Mouse (Mus musculus): Measurements from ENCODE around the gene Adgrg5. TPM values are rescaled to one million over a fixed set of nuclear protein-coding genes. Genes with fewer than 3 reads are reported as not detected.

Adgrg5 gene
- under 1 TPM in 1 of 2 experiments, not detected in 1; 0.96 TPM for polyA plus RNA-seq (2017; shearing (Covaris generic))

GRCm38 (mm10) chr8:94923405-94923804 lies at the start of gene Adgrg5:
Adgrg5 (plus strand) TSS chr8:94923694.

GRCm38 (mm10) chr8:94876197-94876730 lies 47.2 kb upstream of the Adgrg5 start, which contains the start of gene Dok4:
Dok4 (minus strand) TSS chr8:94876330.

DNA sequence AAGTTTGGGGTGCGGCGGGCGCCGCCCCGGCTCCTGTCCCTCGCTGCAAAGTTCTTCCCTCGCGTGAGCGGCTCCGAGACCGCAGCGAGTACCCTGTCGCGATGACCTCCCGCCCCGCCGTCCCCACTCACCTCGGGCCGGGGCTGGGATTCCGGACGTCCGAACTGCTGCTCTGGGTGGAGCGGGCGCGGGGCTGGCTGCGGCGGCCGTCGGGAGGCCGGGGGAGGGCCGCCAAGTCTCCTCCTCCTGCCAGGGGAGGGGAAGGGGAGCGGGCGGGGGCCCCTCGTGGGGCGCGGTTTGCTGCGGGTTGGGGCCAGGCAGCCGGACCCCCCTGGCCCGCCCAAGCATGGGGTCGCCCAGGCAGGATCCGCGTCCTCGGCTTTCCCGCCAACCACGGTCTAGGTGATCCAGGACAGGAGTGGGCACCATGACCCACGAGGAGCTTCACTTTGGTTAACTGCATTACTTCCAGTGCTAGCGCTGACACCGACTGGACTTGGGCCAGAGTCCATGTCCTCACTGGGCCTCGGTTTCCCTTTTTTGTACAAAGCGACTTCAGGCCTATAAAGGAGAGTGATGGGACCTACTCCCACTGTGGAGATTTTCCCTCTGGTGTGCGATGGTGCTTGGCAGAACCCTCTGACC lies 5.5 kb upstream of the Adgrg5 start, which contains the start of gene Ccdc102a:
TSS of gene Ccdc102a (minus strand) at position 248 of the 645 bp plus-strand sequence.

DNA sequence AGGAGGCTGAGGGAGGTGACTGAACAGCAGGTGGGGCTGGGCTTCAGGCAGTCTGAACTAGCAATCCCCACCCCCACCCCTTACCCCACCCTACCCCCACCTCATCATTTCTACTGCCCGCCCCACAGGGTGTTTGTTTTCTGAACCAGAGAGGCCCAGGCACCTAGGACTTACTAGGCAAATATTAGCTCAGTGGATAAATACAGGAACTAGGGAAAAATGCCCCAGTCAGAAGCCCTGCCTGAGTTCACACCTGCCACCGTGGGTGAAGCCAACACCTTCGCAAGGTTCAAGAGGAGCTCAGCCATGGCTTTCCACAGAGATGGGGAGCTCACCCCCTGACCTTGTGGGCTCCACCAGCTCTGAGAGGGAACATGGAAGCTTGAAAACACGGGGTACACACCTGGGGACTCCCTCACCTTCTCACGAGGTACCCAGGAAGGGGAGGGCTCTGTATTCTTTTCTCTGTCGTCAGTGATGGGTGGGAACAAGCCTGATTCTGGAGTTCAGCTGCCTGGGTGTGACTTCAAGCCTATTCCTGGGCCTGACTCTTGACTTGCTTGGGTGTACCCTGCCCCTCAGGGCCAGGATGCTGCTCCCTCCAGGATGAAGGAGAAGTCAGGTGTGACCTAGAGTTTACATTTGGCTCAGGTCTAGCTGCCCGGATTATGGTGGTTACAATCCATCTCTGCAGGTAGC lies 51.1 kb downstream of the Adgrg5 start, which contains the start of gene Adgrg1:
TSS of gene Adgrg1 (plus strand) at position 285 of the 699 bp plus-strand sequence.

Other genes with a start within 250 kb of the Adgrg5 start
- gene Pllp, start 227.4 kb upstream of the Adgrg5 start, polyA plus RNA-seq (2017; shearing (Covaris generic)): under 1 TPM; 0.21 to 0.25 TPM
- gene Ccl22, start 178.1 kb upstream of the Adgrg5 start, polyA plus RNA-seq (2017; shearing (Covaris generic)): 10 to 100 TPM in 1 of 2 experiments, under 1 TPM in 1; 0.50 to 10.0 TPM
- gene Cx3cl1, start 151.7 kb upstream of the Adgrg5 start, polyA plus RNA-seq (2017; shearing (Covaris generic)): 1 to 10 TPM in 1 of 2 experiments, not detected in 1; 1.0 TPM
- gene Ccl17, start 113.2 kb upstream of the Adgrg5 start, polyA plus RNA-seq (2017; shearing (Covaris generic)): 1 to 10 TPM in 1 of 2 experiments, not detected in 1; 5.2 TPM
- 10 to 100 TPM; 53.5 to 59.9 TPM for gene Coq9, start 85.4 kb upstream of the Adgrg5 start, polyA plus RNA-seq (2017; shearing (Covaris generic))
- 10 to 100 TPM; 88.9 to 98.2 TPM for gene Ciapin1, start 85.3 kb upstream of the Adgrg5 start, polyA plus RNA-seq (2017; shearing (Covaris generic))
- gene Polr2c, start 66.2 kb upstream of the Adgrg5 start, polyA plus RNA-seq (2017; shearing (Covaris generic)): 100 to 1,000 TPM; 106 to 118 TPM
- gene Dok4, start 47.4 kb upstream of the Adgrg5 start, polyA plus RNA-seq (2017; shearing (Covaris generic)): 1 to 10 TPM; 1.8 to 3.3 TPM
- 1 to 10 TPM; 1.7 to 3.9 TPM for gene Ccdc102a, start 5.6 kb upstream of the Adgrg5 start, polyA plus RNA-seq (2017; shearing (Covaris generic))
- 1 to 10 TPM; 2.2 to 3.3 TPM for gene Adgrg1, start 51.1 kb downstream of the Adgrg5 start, polyA plus RNA-seq (2017; shearing (Covaris generic))
- under 1 TPM; 0.34 to 0.56 TPM for gene Adgrg3, start 94.0 kb downstream of the Adgrg5 start, polyA plus RNA-seq (2017; shearing (Covaris generic))
- gene Drc7, start 131.4 kb downstream of the Adgrg5 start, polyA plus RNA-seq (2017; shearing (Covaris generic)): not detected
- gene Katnb1, start 157.5 kb downstream of the Adgrg5 start, polyA plus RNA-seq (2017; shearing (Covaris generic)): 10 to 100 TPM; 16.9 to 22.5 TPM